Mouse (Mus musculus) layer of hippocampus, postnatal 10 days (tissue): ENCODE measurements at regions not wholly inside any gene's neighbourhood (a gene's known extent, or its start where the extent isn't known, plus 50 kb on each side); places are given as distances from the start of the nearest gene placed in this dataset.

Source experiments
- DNase-seq, 2 experiments: peaks; one replicate each; pipeline ENCODE4 v3.0.0; 2021; ENCODE audit warnings: low spot score in 2 of 2

GRCm38 (mm10) chr17:66252926-66253325 is 129.6 kb downstream of the Ddx11 start:
- DNase-seq = no peak

GRCm38 (mm10) chr17:66259697-66260096 is 136.4 kb downstream of the Ddx11 start:
- DNase-seq = no peak

DNA sequence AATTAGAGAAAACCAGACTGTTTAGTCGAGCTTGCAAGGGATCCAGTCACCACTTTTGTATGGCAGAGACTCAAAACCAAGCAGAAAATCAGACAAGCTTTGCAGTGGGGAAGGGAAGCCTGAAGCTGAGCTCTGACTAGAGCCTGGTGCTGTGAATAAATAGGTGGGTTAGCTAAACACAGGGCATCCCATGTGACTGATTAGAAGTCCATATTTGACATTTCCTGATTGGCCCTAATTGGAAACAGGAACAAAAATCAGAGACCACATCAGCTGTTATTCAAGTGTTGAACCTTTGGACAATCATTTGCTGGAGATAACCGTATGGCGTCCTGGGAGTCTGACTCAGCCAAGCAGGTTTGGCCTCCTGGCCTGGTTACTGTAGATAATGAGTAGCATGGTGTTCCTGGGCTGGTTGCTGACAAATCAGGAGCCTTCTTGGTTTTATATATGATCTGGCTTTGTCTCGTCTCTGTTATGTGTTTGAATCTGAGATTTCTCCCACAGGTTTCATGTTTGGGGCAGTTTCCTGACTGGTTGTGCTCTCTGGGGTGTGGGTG is 139.4 kb downstream of the Ddx11 start:
- no peak for DNase-seq

GRCm38 (mm10) chr17:66263405-66263804 is 140.1 kb downstream of the Ddx11 start:
- no peak for DNase-seq

GRCm38 (mm10) chr17:66266803-66267202 is 143.5 kb downstream of the Ddx11 start:
- no peak for DNase-seq

- no peak for DNase-seq
Observed at GRCm38 (mm10) chr17:66267831-66268230, 144.5 kb downstream of the Ddx11 start.

- no peak for DNase-seq
Observed at GRCm38 (mm10) chr17:66269567-66269966, 146.2 kb downstream of the Ddx11 start.

DNA sequence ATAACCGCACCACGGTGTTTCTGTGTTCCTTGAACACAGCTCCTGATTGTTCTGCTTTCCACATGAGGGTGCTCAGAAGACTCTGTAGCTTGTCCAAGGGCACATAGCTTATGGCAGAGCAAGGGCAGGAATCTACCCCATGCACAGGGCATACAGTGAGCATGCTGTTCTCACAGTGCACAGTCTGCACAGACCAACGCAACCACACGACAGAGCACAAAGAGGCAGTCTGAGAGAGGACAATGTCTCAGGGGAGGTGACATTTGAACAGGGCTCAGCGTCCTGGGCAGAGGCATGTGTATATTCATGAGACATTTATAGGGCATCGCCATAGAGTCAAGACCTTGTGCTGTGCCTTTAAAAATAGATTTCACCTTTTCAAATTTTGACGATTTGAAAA is 148.6 kb downstream of the Ddx11 start:
- no peak for DNase-seq

GRCm38 (mm10) chr17:66276778-66277177 is 153.5 kb downstream of the Ddx11 start:
- DNase-seq = peak; percentile 74 to 77

DNA sequence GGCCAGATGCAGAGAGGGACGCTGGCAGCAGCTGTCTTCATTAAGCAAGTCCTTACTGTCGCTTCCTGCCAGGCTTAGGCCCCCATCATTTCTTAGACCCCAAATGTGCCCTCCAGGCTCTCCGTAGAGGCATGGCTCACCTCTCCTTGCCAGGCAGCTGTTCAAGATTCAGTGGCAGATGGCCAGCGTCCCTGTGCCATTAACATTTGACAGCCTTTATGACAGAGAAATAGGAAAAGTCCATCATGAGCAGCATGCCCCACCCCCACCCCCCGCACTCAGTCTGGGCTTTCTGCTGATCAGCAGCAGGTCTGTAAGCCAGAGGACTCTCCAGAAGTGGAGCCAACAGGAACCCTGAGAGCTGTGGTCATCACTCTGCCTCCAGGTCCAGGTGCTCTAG is 154.7 kb downstream of the Ddx11 start:
- peak in 1 of 2 experiments; percentile 30 for DNase-seq

DNA sequence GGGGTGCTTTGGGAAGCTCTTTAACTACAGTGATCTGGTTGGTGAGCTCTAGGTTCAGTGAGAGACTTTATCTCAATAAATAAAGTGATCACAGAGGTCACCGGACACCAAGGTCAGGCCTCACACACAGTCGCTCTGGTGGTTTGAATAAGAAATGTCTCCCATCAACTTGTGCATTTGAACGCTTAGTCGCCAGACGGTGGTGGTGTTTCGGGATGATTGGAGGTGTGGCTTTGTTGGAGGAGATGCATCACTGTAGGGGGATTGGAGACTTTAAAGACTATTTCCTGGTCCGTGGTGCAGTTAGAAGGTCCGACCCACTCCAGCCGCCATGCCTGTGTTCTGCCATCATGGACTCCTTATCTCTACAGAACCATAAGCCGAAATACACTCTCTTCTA is 162.0 kb downstream of the Ddx11 start:
- no peak for DNase-seq
